Mouse (Mus musculus): ENCODE data around the gene Ftl1.
"Not testable (repeated sequence)": the region's sequence is repeated elsewhere in the genome, so short reads cannot be mapped to it uniquely, and the experiment has no call there.

Ftl1 gene

GRCm38 (mm10) chr7:45459564-45460140 is at the start of gene Ftl1:
Gene Ftl1, minus strand, starts transcription at chr7:45459884.
- DNase-seq (ENCODE audit: low spot score in 2 of 2): peak; percentile 93 to 96

GRCm38 (mm10) chr7:45509181-45509882 is 49.6 kb upstream of the Ftl1 start:
- no peak for DNase-seq (ENCODE audit: low spot score in 2 of 2)

GRCm38 (mm10) chr7:45508561-45508960 is 48.9 kb upstream of the Ftl1 start:
- DNase-seq (ENCODE audit: low spot score in 2 of 2): no peak

- no peak for DNase-seq (ENCODE audit: low spot score in 2 of 2)
These were observed 47.9 kb upstream of the Ftl1 start for GRCm38 (mm10) chr7:45507583-45507982.

- no peak for DNase-seq (ENCODE audit: low spot score in 2 of 2)
These were observed 38.7 kb upstream of the Ftl1 start for GRCm38 (mm10) chr7:45498427-45498826.

- DNase-seq (ENCODE audit: low spot score in 2 of 2): no peak
These were observed 34.9 kb upstream of the Ftl1 start for GRCm38 (mm10) chr7:45494548-45494947.

GRCm38 (mm10) chr7:45492951-45493350 is 33.3 kb upstream of the Ftl1 start:
- no peak for DNase-seq (ENCODE audit: low spot score in 2 of 2)

GRCm38 (mm10) chr7:45492225-45492844 is 32.7 kb upstream of the Ftl1 start:
- no peak for DNase-seq (ENCODE audit: low spot score in 2 of 2)

GRCm38 (mm10) chr7:45491264-45491663 is 31.6 kb upstream of the Ftl1 start:
- no peak for DNase-seq (ENCODE audit: low spot score in 2 of 2)

- no peak for DNase-seq (ENCODE audit: low spot score in 2 of 2)
These were observed 31.1 kb upstream of the Ftl1 start for GRCm38 (mm10) chr7:45490822-45491221.

- no peak for DNase-seq (ENCODE audit: low spot score in 2 of 2)
These were observed 29.9 kb upstream of the Ftl1 start for GRCm38 (mm10) chr7:45489578-45489977.

GRCm38 (mm10) chr7:45488293-45489204 is 28.9 kb upstream of the Ftl1 start, which contains the start of gene Dhdh:
Gene Dhdh, minus strand, starts transcription at chr7:45488805.
- DNase-seq (ENCODE audit: low spot score in 2 of 2): no peak

GRCm38 (mm10) chr7:45487861-45488292 is 28.2 kb upstream of the Ftl1 start:
- DNase-seq (ENCODE audit: low spot score in 2 of 2): no peak

GRCm38 (mm10) chr7:45486761-45487415 is 27.2 kb upstream of the Ftl1 start, which contains the start of gene Gm45808:
Gene Gm45808, minus strand, starts transcription at chr7:45486811.
- DNase-seq (ENCODE audit: low spot score in 2 of 2): no peak

- no peak for DNase-seq (ENCODE audit: low spot score in 2 of 2)
These were observed 26.5 kb upstream of the Ftl1 start for GRCm38 (mm10) chr7:45486158-45486557.

GRCm38 (mm10) chr7:45484985-45485384 is 25.3 kb upstream of the Ftl1 start:
- not testable (repeated sequence) for DNase-seq (ENCODE audit: low spot score in 2 of 2)

- DNase-seq (ENCODE audit: low spot score in 2 of 2): no peak
These were observed 22.5 kb upstream of the Ftl1 start for GRCm38 (mm10) chr7:45482166-45482565.

- DNase-seq (ENCODE audit: low spot score in 2 of 2): peak in 1 of 2 experiments; percentile 75
These were observed 21.8 kb upstream of the Ftl1 start, which contains the start of gene Tulp2 for GRCm38 (mm10) chr7:45481374-45481927. Gene Tulp2, plus strand, starts transcription at chr7:45481877.

- not testable (repeated sequence) for DNase-seq (ENCODE audit: low spot score in 2 of 2)
These were observed 20.6 kb upstream of the Ftl1 start for GRCm38 (mm10) chr7:45480310-45480709.

GRCm38 (mm10) chr7:45478774-45479173 is 19.1 kb upstream of the Ftl1 start:
- no peak for DNase-seq (ENCODE audit: low spot score in 2 of 2)

- peak in 1 of 2 experiments; percentile 65 for DNase-seq (ENCODE audit: low spot score in 2 of 2)
These were observed 17.3 kb upstream of the Ftl1 start for GRCm38 (mm10) chr7:45477003-45477402.

Measured in frontal cortex, postnatal 36 days (tissue).